Mouse (Mus musculus) intestine, embryonic 14.5 days (tissue): ENCODE data around the gene D17H6S53E. TPM values are rescaled to one million over a fixed set of nuclear protein-coding genes. Genes with fewer than 3 reads are reported as not detected.

Experiments
- ATAC-seq: fragments of 200-750 bp; cut with Nextera tagmentation; replicated peaks from 2 replicates; pipeline ENCODE4 v1.8.0; 2017; ENCODE audit warnings: low read depth, moderate number of reproducible peaks, moderate TSS enrichment, moderate library complexity; ENCODE audit not compliant: low FRiP score, low TSS enrichment
- DNase-seq: peaks from one replicate; pipeline ENCODE4 v3.0.0-alpha.2; 2018; ENCODE audit warnings: low spot score
- H3K27ac ChIP-seq: fragments of 300-500 bp; sonication (generic); 2 replicates; pipeline ENCODE4 v1.5.1; 2014; ENCODE audit warnings: low read depth, mild to moderate bottlenecking, control low read depth
- H3K27me3 ChIP-seq: fragments of 300-500 bp; sonication (generic); replicated peaks from 2 replicates; pipeline ENCODE4 v1.6.1; 2014; ENCODE audit warnings: low read length, control low read depth; ENCODE audit not compliant: control insufficient read depth, insufficient read depth
- H3K36me3 ChIP-seq: fragments of 300-500 bp; sonication (generic); 2 replicates; pipeline ENCODE4 v1.6.1; 2014; ENCODE audit warnings: low read length, control low read depth; ENCODE audit not compliant: control insufficient read depth, insufficient read depth
- H3K4me1 ChIP-seq: fragments of 300-500 bp; sonication (generic); replicated peaks from 2 replicates; pipeline ENCODE4 v1.6.1; 2014; ENCODE audit warnings: low read length, control low read depth, mixed read lengths; ENCODE audit not compliant: control insufficient read depth, insufficient read depth
- H3K4me2 ChIP-seq: fragments of 300-500 bp; sonication (generic); 2 replicates; pipeline ENCODE4 v1.6.1; 2014; ENCODE audit warnings: low read length
- H3K4me3 ChIP-seq: fragments of 300-500 bp; sonication (generic); 2 replicates; pipeline ENCODE4 v1.5.1; 2014; ENCODE audit warnings: low read depth, low read length, control low read depth, mixed read lengths
- H3K9ac ChIP-seq: fragments of 300-500 bp; sonication (generic); 2 replicates; pipeline ENCODE4 v1.6.1; 2014; ENCODE audit warnings: mild to moderate bottlenecking, low read length
- H3K9me3 ChIP-seq: fragments of 300-500 bp; sonication (generic); 2 replicates; pipeline ENCODE4 v1.6.1; 2016; ENCODE audit warnings: low read length, control low read depth; ENCODE audit not compliant: control insufficient read depth
- WGBS: fragments of 180-500 bp; shearing (Covaris S2); extraction: QIAGEN DNeasy Blood & Tissue Kit; methylation state at CpG from one replicate; pipeline ENCODE4 v1.1.7; 2014; 5-methylcytosine and 5-hydroxymethylcytosine counted together
- polyA plus RNA-seq: library from polyadenylated mRNA; unstranded; fragments of >200 nt; fragmentation: Nextera tagmentation; extraction: Ambion mirVana; gene quantifications from 2 replicates; pipeline ENCODE4 v1.2.1, GENCODE M21; 2014

D17H6S53E gene
- polyA plus RNA-seq, 1 experiment from 2014 or later = 8.4 TPM

- WGBS = 89% methylated on average over 7 of the region's 7 CpGs
- ATAC-seq (no peak), DNase-seq (no peak)
- Histone ChIP-seq H3K36me3 (peaks cover 11% of the 10 kb centered on the region), H3K27me3 (no peaks in the 10 kb centered on the region), H3K27ac (no peak overlapping the region), H3K9ac (no peak overlapping the region), H3K4me2 (no peak overlapping the region), H3K4me3 (no peak overlapping the region), H3K4me1 (peaks cover 13% of the 10 kb centered on the region), H3K9me3 (no peaks in the 10 kb centered on the region)
Observed at GRCm38 (mm10) chr17:35133517-35133916, 7.3 kb downstream of the D17H6S53E start.

DNA sequence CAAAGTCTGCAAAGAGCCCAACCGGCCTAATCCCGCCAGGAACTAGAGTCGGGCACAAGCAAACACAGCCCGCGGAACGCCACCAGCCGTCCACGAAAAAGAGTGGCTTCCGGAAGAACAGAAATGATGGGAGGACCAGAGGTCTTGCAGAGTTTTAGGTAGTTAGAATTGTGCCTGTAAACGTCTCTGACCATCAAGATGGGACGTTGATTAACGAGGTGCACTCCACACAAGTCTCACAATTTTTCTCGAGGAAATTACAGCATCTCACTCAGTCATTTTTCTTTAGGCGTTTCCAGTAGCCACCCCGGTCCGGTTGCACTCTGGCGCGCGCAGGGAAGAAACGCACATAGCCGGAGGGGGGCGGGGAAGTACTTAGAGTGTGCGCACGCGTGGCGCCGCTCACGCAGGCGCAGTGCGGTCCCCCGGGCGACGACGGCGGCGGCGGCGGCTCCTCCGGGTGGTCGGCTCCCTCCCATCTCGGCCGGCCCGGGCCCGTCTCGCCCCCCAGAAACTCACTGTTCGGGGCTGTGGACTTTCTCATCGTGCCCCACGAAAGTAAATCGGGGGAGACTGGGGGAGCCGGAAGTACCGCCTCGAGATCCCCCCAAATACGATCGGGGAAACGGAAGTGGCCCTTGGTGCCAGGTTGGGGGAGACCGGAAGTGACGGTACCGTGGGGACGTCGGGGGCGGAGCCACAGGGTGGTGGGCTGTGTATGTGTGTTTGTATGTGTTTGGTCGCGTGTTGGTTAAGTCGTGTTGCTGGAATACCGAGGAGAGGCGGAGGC lies 8.8 kb downstream of the D17H6S53E start, which contains the start of gene Bag6:
Gene Bag6 (plus strand): TSS at position 378 of the 790 bp plus-strand sequence.
- ATAC-seq (peak; percentile 89), DNase-seq (peak; percentile 98)
- Histone ChIP-seq H3K4me1 (peaks cover 13% of the 10 kb centered on the region), H3K27me3 (no peaks in the 10 kb centered on the region), H3K27ac (peak within 1 kb of the TSS; percentile 97), H3K9ac (peak within 1 kb of the TSS; percentile 86), H3K36me3 (peaks cover 25% of the 10 kb centered on the region), H3K9me3 (no peaks in the 10 kb centered on the region), H3K4me2 (peak within 1 kb of the TSS; percentile 93), H3K4me3 (peak within 1 kb of the TSS; percentile 80)
- 1% methylated on average over 66 of the region's 66 CpGs for WGBS

DNA sequence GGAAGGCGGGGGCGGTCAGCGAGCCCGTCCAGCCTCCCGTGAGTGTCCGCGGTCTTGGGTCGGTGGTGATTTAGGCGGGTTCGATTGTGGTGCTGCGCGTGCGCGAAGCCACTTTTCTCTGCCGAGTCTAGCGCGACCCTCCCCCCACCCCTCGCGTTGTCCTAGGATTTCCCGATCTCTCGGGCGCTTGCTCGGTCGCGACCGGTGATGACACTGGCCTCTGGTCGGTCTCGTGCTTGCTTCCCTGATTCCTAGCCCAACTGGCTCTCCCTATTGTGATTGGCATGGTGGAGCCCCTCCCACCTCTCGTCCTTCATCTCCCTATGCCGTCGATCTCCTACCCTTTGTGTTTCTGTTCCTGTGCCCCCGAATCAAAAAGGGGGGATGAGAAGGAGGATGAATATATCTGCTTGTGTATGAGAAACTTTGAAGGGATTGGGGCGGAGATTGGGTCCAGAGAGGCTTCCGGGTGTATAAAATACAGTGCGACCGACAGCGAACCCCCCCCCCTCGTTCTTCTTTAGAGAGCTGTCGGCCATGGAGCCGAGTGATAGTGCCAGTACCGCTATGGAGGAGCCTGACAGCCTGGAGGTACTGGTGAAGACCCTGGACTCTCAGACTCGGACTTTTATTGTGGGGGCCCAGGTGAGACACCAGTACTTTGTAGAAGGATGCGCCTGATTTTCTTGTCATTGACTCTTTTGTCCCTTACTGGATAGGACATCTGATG lies 9.6 kb downstream of the D17H6S53E start:
- Histone ChIP-seq H3K27ac (peak overlapping the region; percentile 97), H3K27me3 (no peaks in the 10 kb centered on the region), H3K4me2 (peak overlapping the region; percentile 93), H3K36me3 (peaks cover 28% of the 10 kb centered on the region), H3K9me3 (no peaks in the 10 kb centered on the region), H3K4me3 (peak overlapping the region; percentile 80), H3K4me1 (peaks cover 13% of the 10 kb centered on the region), H3K9ac (peak overlapping the region; percentile 86)
- DNase-seq (no peak), ATAC-seq (peak; percentile 72)
- WGBS = under 1% methylated on average over 43 of the region's 43 CpGs

DNA sequence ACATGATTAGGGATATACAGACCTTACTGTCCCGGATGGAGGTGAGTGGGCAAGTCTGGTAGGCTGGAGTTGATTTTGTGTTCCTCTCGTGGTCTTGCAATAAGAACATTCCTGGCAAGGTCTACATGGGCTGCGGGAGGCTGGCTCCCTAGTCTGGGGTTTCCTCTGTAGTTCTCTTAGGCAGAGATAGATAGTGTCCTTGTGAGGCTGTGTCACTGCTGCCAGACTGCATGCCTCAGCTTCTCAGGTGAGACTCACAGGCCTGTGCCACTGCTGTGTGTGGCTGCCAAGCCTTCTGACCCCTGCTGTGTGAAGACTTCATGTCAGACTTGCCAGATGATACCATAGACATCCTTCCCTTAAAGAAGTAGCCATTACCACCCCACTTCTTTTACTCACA lies 13.1 kb downstream of the D17H6S53E start:
- WGBS = 89% methylated on average over 3 of the region's 3 CpGs

DNA sequence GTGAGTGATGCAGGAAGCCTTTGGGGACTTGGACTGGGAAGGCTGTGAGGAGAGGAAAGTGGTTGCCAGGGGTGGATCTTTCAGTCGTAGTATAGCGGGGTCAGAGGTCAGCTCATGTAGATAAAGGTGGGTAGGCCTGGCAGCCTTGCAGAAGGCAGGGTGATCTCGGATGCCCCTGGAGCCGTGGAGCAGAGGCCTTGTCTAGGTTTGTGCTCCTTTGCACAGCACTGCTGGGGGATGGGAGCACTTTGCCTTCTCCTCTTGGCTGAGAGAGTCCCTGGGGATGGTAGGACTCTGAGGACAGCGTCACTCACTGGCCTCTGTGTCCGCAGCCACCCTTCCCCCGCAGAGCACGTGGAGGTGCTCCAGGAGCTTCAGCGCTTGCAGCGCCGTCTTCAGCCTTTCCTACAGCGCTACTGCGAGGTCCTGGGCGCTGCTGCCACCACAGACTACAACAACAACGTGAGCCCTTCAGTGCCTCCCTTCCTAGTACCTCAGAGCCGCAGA lies 14.4 kb downstream of the D17H6S53E start:
- ATAC-seq (no peak), DNase-seq (no peak)
- H3K9me3 ChIP-seq = no peaks in the 10 kb centered on the region
- 74% methylated on average over 16 of the region's 16 CpGs for WGBS
- H3K4me1 ChIP-seq = peaks cover 13% of the 10 kb centered on the region
- no peak overlapping the region for H3K4me2 ChIP-seq
- no peak overlapping the region for H3K4me3 ChIP-seq
- H3K27ac ChIP-seq = no peak overlapping the region
- no peak overlapping the region for H3K9ac ChIP-seq
- H3K27me3 ChIP-seq = no peaks in the 10 kb centered on the region
- peaks cover 75% of the 10 kb centered on the region for H3K36me3 ChIP-seq

More for the DNA sequence above, 13.1 kb downstream of the D17H6S53E start:
- Histone ChIP-seq H3K4me1 (peaks cover 13% of the 10 kb centered on the region), H3K4me2 (no peak overlapping the region), H3K9ac (no peak overlapping the region), H3K9me3 (no peaks in the 10 kb centered on the region), H3K27ac (no peak overlapping the region), H3K27me3 (no peaks in the 10 kb centered on the region), H3K4me3 (no peak overlapping the region), H3K36me3 (peaks cover 63% of the 10 kb centered on the region)
- no peak for ATAC-seq
- no peak for DNase-seq

DNA sequence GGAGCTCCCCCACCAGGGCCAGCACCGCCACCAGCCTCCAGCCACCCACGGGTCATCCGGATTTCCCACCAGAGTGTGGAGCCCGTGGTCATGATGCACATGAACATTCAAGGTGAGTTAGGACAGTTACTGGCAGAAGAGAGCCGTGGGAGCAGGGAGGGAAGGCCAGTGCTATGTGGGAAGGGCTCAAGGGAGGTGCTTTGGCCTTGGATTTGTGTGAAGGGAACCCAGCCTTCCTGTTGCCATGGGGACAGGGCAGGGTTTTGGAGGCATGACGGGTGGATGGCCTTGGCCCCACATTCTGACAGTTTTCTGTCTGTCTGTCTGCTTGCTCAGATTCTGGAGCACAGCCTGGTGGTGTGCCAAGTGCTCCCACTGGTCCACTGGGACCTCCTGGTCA lies 15.8 kb downstream of the D17H6S53E start:
- no peaks in the 10 kb centered on the region for H3K27me3 ChIP-seq
- H3K4me3 ChIP-seq = no peak overlapping the region
- H3K4me2 ChIP-seq = no peak overlapping the region
- no peak overlapping the region for H3K9ac ChIP-seq
- no peak for DNase-seq
- no peak overlapping the region for H3K27ac ChIP-seq
- H3K36me3 ChIP-seq = peaks cover 90% of the 10 kb centered on the region
- 91% methylated on average over 6 of the region's 6 CpGs for WGBS
- ATAC-seq = no peak
- H3K4me1 ChIP-seq = peaks cover 5% of the 10 kb centered on the region
- H3K9me3 ChIP-seq = no peaks in the 10 kb centered on the region

DNA sequence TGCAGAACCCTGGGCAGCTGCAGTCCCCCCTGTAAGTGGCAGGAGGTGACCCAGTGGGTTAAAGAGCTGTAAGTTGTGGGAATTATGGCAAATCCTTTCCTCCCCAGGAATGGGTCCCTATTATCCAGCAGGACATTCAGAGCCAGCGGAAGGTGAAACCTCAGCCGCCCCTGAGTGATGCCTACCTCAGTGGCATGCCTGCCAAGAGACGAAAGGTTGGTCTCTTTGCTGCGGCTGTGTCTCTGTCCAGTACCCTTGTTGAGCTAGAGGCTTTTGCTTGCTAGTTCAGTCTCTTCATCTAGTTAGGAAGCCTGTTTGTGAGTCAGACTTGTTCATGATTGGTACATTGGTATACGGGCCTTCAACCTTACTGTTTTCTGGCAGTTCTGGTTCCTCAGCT lies 20.0 kb downstream of the D17H6S53E start:
- ATAC-seq (no peak), DNase-seq (no peak)
- Histone ChIP-seq H3K9ac (no peak overlapping the region), H3K27me3 (no peaks in the 10 kb centered on the region), H3K4me3 (no peak overlapping the region), H3K36me3 (peaks cover 96% of the 10 kb centered on the region), H3K9me3 (no peaks in the 10 kb centered on the region), H3K4me2 (no peak overlapping the region), H3K4me1 (no peaks in the 10 kb centered on the region), H3K27ac (no peak overlapping the region)
- 92% methylated on average over 5 of the region's 5 CpGs for WGBS

GRCm38 (mm10) chr17:35147348-35147747 lies 21.2 kb downstream of the D17H6S53E start:
- no peaks in the 10 kb centered on the region for H3K4me1 ChIP-seq
- no peak overlapping the region for H3K27ac ChIP-seq
- H3K9me3 ChIP-seq = no peaks in the 10 kb centered on the region
- no peak overlapping the region for H3K4me3 ChIP-seq
- peaks cover 96% of the 10 kb centered on the region for H3K36me3 ChIP-seq
- DNase-seq (no peak), ATAC-seq (0 out of 2 replicates have a peak, but pooled peaks have one; percentile 9)
- no peak overlapping the region for H3K9ac ChIP-seq
- H3K4me2 ChIP-seq = no peak overlapping the region
- no peaks in the 10 kb centered on the region for H3K27me3 ChIP-seq
- WGBS = 61% methylated on average over 3 of the region's 3 CpGs
